Mouse (Mus musculus): ENCODE results near the gene Gadl1. TPM values are rescaled to one million over a fixed set of nuclear protein-coding genes. Genes with fewer than 3 reads are reported as not detected.

The Gadl1 gene
- polyA plus RNA-seq, 1 experiment from 2014 or later, result 0.31 TPM

GRCm38 (mm10) chr9:115937915-115938314 is 28.7 kb downstream of the Gadl1 start:
- Histone ChIP-seq H3K9ac (no peak overlapping the region), H3K27me3 (no peaks in the 10 kb centered on the region; the same call in 1 of the 2 replicates), H3K9me3 (no peaks in the 10 kb centered on the region), H3K27ac (no peak overlapping the region), H3K4me2 (no peak overlapping the region), H3K36me3 (no peaks in the 10 kb centered on the region), H3K4me1 (peaks cover 7% of the 10 kb centered on the region), H3K4me3 (no peak overlapping the region)
- no peak for ATAC-seq (ENCODE audit: insufficient number of reproducible peaks, insufficient read depth, low FRiP score, low TSS enrichment, low read depth)
- WGBS, result 92% methylated on average over 5 of the region's 5 CpGs

GRCm38 (mm10) chr9:115939420-115939819 is 30.2 kb downstream of the Gadl1 start:
- ATAC-seq (ENCODE audit: insufficient number of reproducible peaks, insufficient read depth, low FRiP score, low TSS enrichment, low read depth), result no peak
- Histone ChIP-seq H3K4me2 (no peak overlapping the region), H3K4me3 (no peak overlapping the region), H3K9ac (no peak overlapping the region), H3K4me1 (peaks cover 3% of the 10 kb centered on the region; the same call in 1 of the 2 replicates), H3K27ac (no peak overlapping the region), H3K27me3 (no peaks in the 10 kb centered on the region; the same call in 1 of the 2 replicates), H3K36me3 (no peaks in the 10 kb centered on the region), H3K9me3 (no peaks in the 10 kb centered on the region)
- 74% methylated on average over 3 of the region's 3 CpGs for WGBS

DNA sequence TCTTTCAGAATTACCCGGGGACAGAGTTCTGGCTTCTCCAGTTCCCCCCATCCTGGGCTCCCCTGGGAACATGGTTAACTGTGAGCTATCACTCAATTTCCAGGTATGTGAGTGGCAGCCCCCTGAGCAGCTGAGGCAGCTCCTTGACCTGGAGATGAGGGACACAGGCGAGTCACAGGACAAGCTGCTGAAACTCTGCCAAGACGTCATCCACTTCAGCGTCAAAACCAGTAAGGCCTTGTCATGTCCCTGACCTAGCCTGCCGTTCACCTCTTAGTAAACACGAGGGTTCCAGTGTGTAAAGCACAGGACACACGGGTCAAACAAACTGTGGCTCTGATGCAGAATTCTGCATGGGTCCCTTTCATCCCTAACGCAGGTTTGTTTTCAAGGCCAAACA is 31.9 kb downstream of the Gadl1 start:
- Histone ChIP-seq H3K36me3 (no peaks in the 10 kb centered on the region), H3K4me3 (no peak overlapping the region), H3K27me3 (no peaks in the 10 kb centered on the region; the same call in 1 of the 2 replicates), H3K9me3 (no peaks in the 10 kb centered on the region), H3K27ac (no peak overlapping the region), H3K4me1 (peaks cover 3% of the 10 kb centered on the region; the same call in 1 of the 2 replicates), H3K4me2 (no peak overlapping the region), H3K9ac (no peak overlapping the region)
- WGBS, result 70% methylated on average over 8 of the region's 8 CpGs
- ATAC-seq (ENCODE audit: insufficient number of reproducible peaks, insufficient read depth, low FRiP score, low TSS enrichment, low read depth), result no peak

GRCm38 (mm10) chr9:115942486-115942885 is 33.2 kb downstream of the Gadl1 start:
- H3K9me3 ChIP-seq, result no peaks in the 10 kb centered on the region

GRCm38 (mm10) chr9:115942989-115943388 is 33.7 kb downstream of the Gadl1 start:
- H3K36me3 ChIP-seq, result no peaks in the 10 kb centered on the region
- H3K27me3 ChIP-seq, result no peaks in the 10 kb centered on the region; the same call in 1 of the 2 replicates
- no peak overlapping the region for H3K4me2 ChIP-seq
- WGBS, result 45% methylated on average over 7 of the region's 7 CpGs
- H3K4me1 ChIP-seq, result peaks cover 3% of the 10 kb centered on the region; the same call in 1 of the 2 replicates
- no peaks in the 10 kb centered on the region for H3K9me3 ChIP-seq
- H3K27ac ChIP-seq, result no peak overlapping the region
- no peak overlapping the region for H3K4me3 ChIP-seq
- no peak for ATAC-seq (ENCODE audit: insufficient number of reproducible peaks, insufficient read depth, low FRiP score, low TSS enrichment, low read depth)
- no peak overlapping the region for H3K9ac ChIP-seq

More at GRCm38 (mm10) chr9:115942486-115942885, 33.2 kb downstream of the Gadl1 start:
- Histone ChIP-seq H3K27ac (no peak overlapping the region), H3K36me3 (no peaks in the 10 kb centered on the region), H3K27me3 (no peaks in the 10 kb centered on the region; the same call in 1 of the 2 replicates), H3K4me3 (no peak overlapping the region), H3K9ac (no peak overlapping the region), H3K4me2 (no peak overlapping the region), H3K4me1 (peaks cover 3% of the 10 kb centered on the region; the same call in 1 of the 2 replicates)
- no peak for ATAC-seq (ENCODE audit: insufficient number of reproducible peaks, insufficient read depth, low FRiP score, low TSS enrichment, low read depth)
- WGBS, result 31% methylated on average over 4 of the region's 4 CpGs

- Histone ChIP-seq H3K9ac (no peak overlapping the region), H3K4me2 (no peak overlapping the region), H3K27me3 (no peaks in the 10 kb centered on the region; the same call in 1 of the 2 replicates), H3K36me3 (no peaks in the 10 kb centered on the region), H3K4me1 (peaks cover 3% of the 10 kb centered on the region; the same call in 1 of the 2 replicates), H3K4me3 (no peak overlapping the region), H3K27ac (no peak overlapping the region), H3K9me3 (no peaks in the 10 kb centered on the region)
- 94% methylated on average over 10 of the region's 10 CpGs for WGBS
- no peak for ATAC-seq (ENCODE audit: insufficient number of reproducible peaks, insufficient read depth, low FRiP score, low TSS enrichment, low read depth)
Measured at GRCm38 (mm10) chr9:115943577-115944320, 34.5 kb downstream of the Gadl1 start.

DNA sequence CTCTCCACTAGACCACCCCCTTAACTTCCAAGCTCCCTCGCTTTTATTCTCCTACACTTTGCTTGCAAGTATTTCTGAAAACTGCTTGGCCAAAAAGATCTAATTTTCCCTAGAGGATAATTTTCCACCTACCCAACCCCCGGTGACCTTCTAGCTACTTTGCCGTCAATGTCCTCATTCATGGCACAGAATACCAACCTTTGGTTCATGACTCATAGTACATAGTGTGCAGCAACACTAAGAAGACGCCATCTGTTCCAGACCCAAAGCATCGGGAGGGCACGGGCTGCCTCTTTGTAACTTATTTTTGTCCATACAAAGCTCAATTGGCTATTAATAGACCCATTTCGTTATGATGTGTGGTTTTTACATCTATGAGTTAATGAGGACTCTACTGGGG is 55.8 kb downstream of the Gadl1 start:
- Histone ChIP-seq H3K9ac (no peak overlapping the region), H3K9me3 (no peaks in the 10 kb centered on the region), H3K27ac (no peak overlapping the region), H3K4me2 (no peak overlapping the region), H3K4me1 (peaks cover 4% of the 10 kb centered on the region; the same call in 1 of the 2 replicates), H3K4me3 (no peak overlapping the region), H3K36me3 (no peaks in the 10 kb centered on the region), H3K27me3 (no peaks in the 10 kb centered on the region)
- ATAC-seq (ENCODE audit: insufficient number of reproducible peaks, insufficient read depth, low FRiP score, low TSS enrichment, low read depth), result no peak
- 84% methylated on average over 7 of the region's 7 CpGs for WGBS

- Histone ChIP-seq H3K4me1 (peaks cover 4% of the 10 kb centered on the region; the same call in 1 of the 2 replicates), H3K4me2 (no peak overlapping the region), H3K9me3 (no peaks in the 10 kb centered on the region), H3K4me3 (no peak overlapping the region), H3K36me3 (no peaks in the 10 kb centered on the region), H3K27me3 (no peaks in the 10 kb centered on the region), H3K27ac (no peak overlapping the region), H3K9ac (no peak overlapping the region)
- WGBS, result 82% methylated on average over 4 of the region's 4 CpGs
- ATAC-seq (ENCODE audit: insufficient number of reproducible peaks, insufficient read depth, low FRiP score, low TSS enrichment, low read depth), result no peak
Measured at GRCm38 (mm10) chr9:115966116-115966515, 56.9 kb downstream of the Gadl1 start.

- Histone ChIP-seq H3K9me3 (no peaks in the 10 kb centered on the region), H3K4me1 (peaks cover 4% of the 10 kb centered on the region; the same call in 1 of the 2 replicates), H3K4me2 (no peak overlapping the region), H3K4me3 (no peak overlapping the region), H3K36me3 (no peaks in the 10 kb centered on the region), H3K9ac (no peak overlapping the region), H3K27ac (no peak overlapping the region), H3K27me3 (no peaks in the 10 kb centered on the region)
- no peak for ATAC-seq (ENCODE audit: insufficient number of reproducible peaks, insufficient read depth, low FRiP score, low TSS enrichment, low read depth)
- WGBS, result 48% methylated on average over 5 of the region's 5 CpGs
Measured at GRCm38 (mm10) chr9:115966746-115967145, 57.5 kb downstream of the Gadl1 start.

- H3K9ac ChIP-seq, result no peak overlapping the region
- H3K9me3 ChIP-seq, result no peaks in the 10 kb centered on the region
- peaks cover 4% of the 10 kb centered on the region; the same call in 1 of the 2 replicates for H3K4me1 ChIP-seq
- H3K4me3 ChIP-seq, result no peak overlapping the region
- no peak overlapping the region for H3K4me2 ChIP-seq
- H3K27me3 ChIP-seq, result no peaks in the 10 kb centered on the region
- H3K36me3 ChIP-seq, result no peaks in the 10 kb centered on the region
- ATAC-seq (ENCODE audit: insufficient number of reproducible peaks, insufficient read depth, low FRiP score, low TSS enrichment, low read depth), result no peak
- H3K27ac ChIP-seq, result no peak overlapping the region
- WGBS, result 86% methylated on average over 5 of the region's 5 CpGs
Measured at GRCm38 (mm10) chr9:115967638-115968037, 58.4 kb downstream of the Gadl1 start.

DNA sequence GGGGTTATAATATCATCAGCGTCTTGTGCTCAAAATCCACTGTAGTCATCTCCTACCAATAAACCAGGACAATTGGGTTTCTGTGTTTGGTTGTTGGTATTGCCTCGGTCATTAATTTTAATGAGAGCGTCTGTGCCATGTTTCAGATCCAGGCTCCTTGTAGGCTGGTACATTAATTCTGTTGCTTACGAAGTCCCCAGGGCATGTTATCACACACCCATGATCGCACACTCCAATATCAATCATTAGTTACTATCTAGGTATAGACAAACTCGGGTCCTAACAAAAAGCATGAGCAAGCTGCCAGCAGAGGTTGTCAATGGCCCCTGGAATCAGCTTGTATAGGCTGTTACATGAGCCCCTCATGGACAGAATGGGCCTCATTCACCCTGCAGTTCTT is 67.6 kb downstream of the Gadl1 start:
- Histone ChIP-seq H3K27ac (no peak overlapping the region), H3K27me3 (no peaks in the 10 kb centered on the region), H3K4me3 (no peak overlapping the region), H3K4me1 (no peaks in the 10 kb centered on the region; the same call in 1 of the 2 replicates), H3K4me2 (no peak overlapping the region), H3K9ac (no peak overlapping the region), H3K9me3 (no peaks in the 10 kb centered on the region), H3K36me3 (no peaks in the 10 kb centered on the region)
- 81% methylated on average over 6 of the region's 6 CpGs for WGBS
- ATAC-seq (ENCODE audit: insufficient number of reproducible peaks, insufficient read depth, low FRiP score, low TSS enrichment, low read depth), result no peak
